In the genomic region with DNA sequence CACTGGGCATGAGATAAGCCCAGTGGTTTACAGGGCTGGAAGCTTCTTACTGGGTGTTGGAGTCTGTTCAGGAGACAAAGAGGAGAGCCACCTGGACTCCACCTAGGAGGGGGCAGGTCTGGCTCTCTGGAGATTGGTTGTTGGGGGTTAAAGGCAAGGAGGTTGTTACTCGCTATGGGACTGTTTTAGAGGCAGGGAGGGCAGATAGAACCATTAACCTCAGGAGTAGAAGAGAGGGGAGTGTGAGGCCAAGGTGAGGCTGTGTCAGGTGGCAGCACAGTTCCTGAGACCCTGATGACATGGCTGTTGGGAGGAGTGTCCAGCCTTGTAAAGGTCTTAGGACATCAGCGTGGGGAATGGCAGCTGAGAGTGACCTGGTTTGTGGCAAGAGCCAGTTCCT, we compare ENCODE assay signal across 9 mouse cellular contexts. TPM values are rescaled to one million over a fixed set of nuclear protein-coding genes. Genes with fewer than 3 reads are reported as not detected.
A peak's percentile ranks its signal among the peaks of the same experiment; 100 is the strongest.
DNase-seq lines count a peak whose midpoint lies in the region; ATAC-seq and TF ChIP-seq lines count a peak whose summit lies in the region.
"Had no signal": no experiment of that assay in that cellular context is flagged by ENCODE, and none has a peak within 500 bp of the region (broad histone marks: within the 10 kb centered on the region; RNA-seq: fewer than 3 reads in every experiment).

No protein-coding gene starts in this region.

- no peak for ATAC-seq in forebrain, embryonic 16.5 days
- ATAC-seq in liver, embryonic 16.5 days (ENCODE audit: low read depth): no peak
- ATAC-seq: Patski had no signal

- H3K79me2 ChIP-seq in MEL (ENCODE audit: control insufficient read depth, insufficient read depth, low read length, poor library complexity): peaks cover 32% of the 10 kb centered on the region

- no peak for DNase-seq in heart, embryonic 10.5 days (ENCODE audit: low spot score)
- no peak for DNase-seq in heart, postnatal 4 days
- DNase-seq in MEL (ENCODE audit: low read depth, low spot score): no peak
- no peak for DNase-seq in ovary, postnatal 36 days (ENCODE audit: low spot score)
- no peak for DNase-seq in adrenal gland, postnatal 25 days
- DNase-seq in right cerebral cortex, adult 2 months (ENCODE audit: low spot score in 2 of 2): no peak

- TF ChIP-seq CTCF in MEL (IDR thresholded peaks at IDR 0.05 in 2 of 3, conservative IDR thresholded peaks at IDR 0.05 in 1 of 3; ENCODE audit: control insufficient read depth in 1 of 3, insufficient read depth in 1 of 3, low read depth in 2 of 3, low read length in 3 of 3, poor library complexity in 1 of 3, severe bottlenecking in 1 of 3): no peak

- no peak for TF ChIP-seq POLR2A in MEL (IDR thresholded peaks at IDR 0.05; ENCODE audit: control insufficient read depth in 1 of 2, insufficient read depth in 1 of 2, low read depth in 1 of 2, low read length in 2 of 2, poor library complexity in 1 of 2)

- no peak for TF ChIP-seq EP300 in MEL (IDR thresholded peaks at IDR 0.05; ENCODE audit: low read depth in 1 of 2, low read length in 2 of 2)

- H3K36me3 ChIP-seq in heart, embryonic 10.5 days: peaks cover 47% of the 10 kb centered on the region
- peaks cover 21 to 25% of the 10 kb centered on the region in 2 experiments for H3K36me3 ChIP-seq in MEL (ENCODE audit: control insufficient read depth in 1 of 2, insufficient read depth in 2 of 2, low read length in 2 of 2)
- peaks cover 39% of the 10 kb centered on the region for H3K36me3 ChIP-seq in forebrain, embryonic 16.5 days (ENCODE audit: control insufficient read depth, insufficient read depth)
- peaks cover 42% of the 10 kb centered on the region for H3K36me3 ChIP-seq in liver, embryonic 16.5 days (ENCODE audit: control insufficient read depth, insufficient read depth)

- whole genome bisulfite sequencing in heart, embryonic 10.5 days: 69% methylated on average over 2 of the region's 2 CpGs
- 52% methylated on average over 2 of the region's 2 CpGs for WGBS in forebrain, embryonic 16.5 days
- 52% methylated on average over 2 of the region's 2 CpGs for WGBS in liver, embryonic 16.5 days (ENCODE audit: insufficient replicate concordance)

- peak overlapping the region; percentile 93 for H3K4me2 ChIP-seq in forebrain, embryonic 16.5 days (ENCODE audit: low read length)
- H3K4me2 ChIP-seq in liver, embryonic 16.5 days (ENCODE audit: low read depth, low read length): peak overlapping the region; percentile 98; the same call in 1 of the 2 replicates

- H3K27ac ChIP-seq in heart, embryonic 10.5 days: peak overlapping the region; percentile 98; the same call in 1 of the 2 replicates
- H3K27ac ChIP-seq in MEL (ENCODE audit: control insufficient read depth, low read depth, low read length): peak overlapping the region; percentile 86
- peak overlapping the region; percentile 35; the same call in 1 of the 2 replicates for H3K27ac ChIP-seq in forebrain, embryonic 16.5 days (ENCODE audit: low read length)
- peak overlapping the region; percentile 66; the same call in 1 of the 2 replicates for H3K27ac ChIP-seq in liver, embryonic 16.5 days (ENCODE audit: low read length)

- no peaks in the 10 kb centered on the region for H3K27me3 ChIP-seq in heart, embryonic 10.5 days (ENCODE audit: insufficient read depth, poor library complexity, severe bottlenecking)
- no peaks in the 10 kb centered on the region for H3K27me3 ChIP-seq in MEL (ENCODE audit: control insufficient read depth in 1 of 2, insufficient read depth in 2 of 2, low read length in 2 of 2)
- no peaks in the 10 kb centered on the region for H3K27me3 ChIP-seq in forebrain, embryonic 16.5 days (replicated peaks; ENCODE audit: control insufficient read depth, insufficient read depth, low read length)
- H3K27me3 ChIP-seq in liver, embryonic 16.5 days (ENCODE audit: control insufficient read depth, insufficient read depth, low read depth, low read length): no peaks in the 10 kb centered on the region
- H3K27me3 ChIP-seq: Patski had no signal

- H3K4me1 ChIP-seq in heart, embryonic 10.5 days: peaks cover 52% of the 10 kb centered on the region
- H3K4me1 ChIP-seq in MEL (ENCODE audit: control insufficient read depth in 1 of 2, insufficient read depth in 2 of 2, low read length in 2 of 2): peaks cover 9 to 26% of the 10 kb centered on the region in 2 experiments
- peaks cover 46% of the 10 kb centered on the region for H3K4me1 ChIP-seq in forebrain, embryonic 16.5 days (replicated peaks; ENCODE audit: control insufficient read depth, insufficient read depth, low read length)
- peaks cover 43% of the 10 kb centered on the region for H3K4me1 ChIP-seq in liver, embryonic 16.5 days (ENCODE audit: control insufficient read depth, low read depth, low read length)

- TF ChIP-seq RAD21 in MEL (IDR thresholded peaks at IDR 0.05; ENCODE audit: low read depth, low read length): no peak

- H3K9me3 ChIP-seq in heart, embryonic 10.5 days: no peaks in the 10 kb centered on the region
- no peaks in the 10 kb centered on the region for H3K9me3 ChIP-seq in MEL (replicated peaks; ENCODE audit: insufficient read depth, low read length)
- no peaks in the 10 kb centered on the region for H3K9me3 ChIP-seq in forebrain, embryonic 16.5 days (ENCODE audit: control insufficient read depth, low read length)
- H3K9me3 ChIP-seq in liver, embryonic 16.5 days (replicated peaks; ENCODE audit: control insufficient read depth, low read length): no peaks in the 10 kb centered on the region

- H3K9ac ChIP-seq in MEL (ENCODE audit: control insufficient read depth, low read depth, low read length, poor library complexity, severe bottlenecking): peak overlapping the region; percentile 80
- H3K9ac ChIP-seq in forebrain, embryonic 16.5 days (replicated peaks; ENCODE audit: low read depth, low read length): peak overlapping the region; percentile 85
- H3K9ac ChIP-seq in liver, embryonic 16.5 days (ENCODE audit: low read depth, low read length): peak overlapping the region; percentile 85

- H3K4me3 ChIP-seq in heart, embryonic 10.5 days: peak overlapping the region; percentile 89
- H3K4me3 ChIP-seq in MEL (ENCODE audit: control insufficient read depth in 1 of 2, insufficient read depth in 1 of 2, low read depth in 2 of 2, low read length in 2 of 2): peak overlapping the region; percentile 85 to 91
- H3K4me3 ChIP-seq in forebrain, embryonic 16.5 days (replicated peaks; ENCODE audit: low read length): peak overlapping the region; percentile 67
- no peak overlapping the region; the same call in 1 of the 2 replicates for H3K4me3 ChIP-seq in liver, embryonic 16.5 days (ENCODE audit: low read depth, low read length)

TF ChIP-seq in MEL, 35 proteins besides CTCF, POLR2A, EP300 and RAD21 (continues in another document):
- no peak for TF ChIP-seq TAL1 (IDR thresholded peaks at IDR 0.05; ENCODE audit: low read length)

RNA-seq across cellular contexts. Expression of gene Pafah1b3, which starts 13.6 kb away (rescaled TPM):
- 147 and 189 TPM in 2 replicates for polyA plus RNA-seq in heart, embryonic 10.5 days (2016; fragmentation: Nextera tagmentation; extraction: Ambion mirVana)
- 10 to 100 TPM; 37.5 to 38.4 TPM for total RNA-seq in heart, postnatal 4 days (2021)
- total RNA-seq in MEL (2012; rRNA removed): 85.1 and 85.6 TPM in 2 replicates
- polyA plus RNA-seq in MEL (2012; ENCODE audit: insufficient read depth in 1 of 2, insufficient read length in 2 of 2, low read depth in 1 of 2, low replicate concordance in 2 of 2, missing spikeins in 1 of 2): 100 to 1,000 TPM; 110 to 180 TPM
- polyA plus RNA-seq in forebrain, embryonic 16.5 days (2015; fragmentation: Nextera tagmentation; extraction: Ambion mirVana): 499 and 556 TPM in 2 replicates
- 25.6 and 26.2 TPM in 2 replicates for polyA plus RNA-seq in liver, embryonic 16.5 days (2015; fragmentation: Nextera tagmentation; extraction: Ambion mirVana)
- total RNA-seq in adrenal gland, postnatal 25 days (2021): 31.9 and 35.8 TPM in 2 replicates

RNA-seq across cellular contexts. Expression of gene Cic, which starts 16.7 kb away (rescaled TPM):
- 17.0 and 28.7 TPM in 2 replicates for polyA plus RNA-seq in heart, embryonic 10.5 days (2016; fragmentation: Nextera tagmentation; extraction: Ambion mirVana)
- total RNA-seq in heart, postnatal 4 days (2021): 100 to 1,000 TPM; 108 to 109 TPM
- total RNA-seq in MEL (2012; rRNA removed): 56.6 and 57.2 TPM in 2 replicates
- 100 to 1,000 TPM; 157 TPM for polyA plus RNA-seq in MEL (2012; ENCODE audit: insufficient read depth in 1 of 2, insufficient read length in 2 of 2, low read depth in 1 of 2, low replicate concordance in 2 of 2, missing spikeins in 1 of 2)
- 42.2 and 48.0 TPM in 2 replicates for polyA plus RNA-seq in forebrain, embryonic 16.5 days (2015; fragmentation: Nextera tagmentation; extraction: Ambion mirVana)
- 9.5 and 10.8 TPM in 2 replicates for polyA plus RNA-seq in liver, embryonic 16.5 days (2015; fragmentation: Nextera tagmentation; extraction: Ambion mirVana)
- 134 and 146 TPM in 2 replicates for total RNA-seq in adrenal gland, postnatal 25 days (2021)

RNA-seq across cellular contexts. Expression of gene Prr19, which starts 17.0 kb away (rescaled TPM):
- polyA plus RNA-seq in heart, embryonic 10.5 days (2016; fragmentation: Nextera tagmentation; extraction: Ambion mirVana): 0.26 and 0.65 TPM in 2 replicates
- not detected for total RNA-seq in heart, postnatal 4 days (2021)
- not detected in 2 replicates for total RNA-seq in MEL (2012; rRNA removed)
- polyA plus RNA-seq in MEL (2012; ENCODE audit: insufficient read depth in 1 of 2, insufficient read length in 2 of 2, low read depth in 1 of 2, low replicate concordance in 2 of 2, missing spikeins in 1 of 2): under 1 TPM in 1 of 2 experiments, not detected in 1; 0.11 TPM
- 1.4 and 2.2 TPM in 2 replicates for polyA plus RNA-seq in forebrain, embryonic 16.5 days (2015; fragmentation: Nextera tagmentation; extraction: Ambion mirVana)
- 0.09 TPM in 1 of 2 replicates, not detected in the other for polyA plus RNA-seq in liver, embryonic 16.5 days (2015; fragmentation: Nextera tagmentation; extraction: Ambion mirVana)
- total RNA-seq in adrenal gland, postnatal 25 days (2021): not detected in 2 replicates

RNA-seq across cellular contexts. Expression of gene Tmem145, which starts 21.7 kb away (rescaled TPM):
- polyA plus RNA-seq in heart, embryonic 10.5 days (2016; fragmentation: Nextera tagmentation; extraction: Ambion mirVana): 0.09 and 0.63 TPM in 2 replicates
- not detected for total RNA-seq in heart, postnatal 4 days (2021)
- total RNA-seq in MEL (2012; rRNA removed): not detected in 2 replicates
- polyA plus RNA-seq in MEL (2012; ENCODE audit: insufficient read depth in 1 of 2, insufficient read length in 2 of 2, low read depth in 1 of 2, low replicate concordance in 2 of 2, missing spikeins in 1 of 2): not detected
- polyA plus RNA-seq in forebrain, embryonic 16.5 days (2015; fragmentation: Nextera tagmentation; extraction: Ambion mirVana): 24.5 and 41.2 TPM in 2 replicates
- 0.07 TPM in 1 of 2 replicates, not detected in the other for polyA plus RNA-seq in liver, embryonic 16.5 days (2015; fragmentation: Nextera tagmentation; extraction: Ambion mirVana)
- 1.6 and 3.7 TPM in 2 replicates for total RNA-seq in adrenal gland, postnatal 25 days (2021)

RNA-seq across cellular contexts. Expression of gene Megf8, which starts 32.8 kb away (rescaled TPM):
- polyA plus RNA-seq in heart, embryonic 10.5 days (2016; fragmentation: Nextera tagmentation; extraction: Ambion mirVana): 10.4 and 11.2 TPM in 2 replicates
- 10 to 100 TPM; 26.2 to 29.3 TPM for total RNA-seq in heart, postnatal 4 days (2021)
- total RNA-seq in MEL (2012; rRNA removed): 12.7 and 13.1 TPM in 2 replicates
- 10 to 100 TPM in 1 of 2 experiments, not detected in 1; 22.0 TPM for polyA plus RNA-seq in MEL (2012; ENCODE audit: insufficient read depth in 1 of 2, insufficient read length in 2 of 2, low read depth in 1 of 2, low replicate concordance in 2 of 2, missing spikeins in 1 of 2)
- polyA plus RNA-seq in forebrain, embryonic 16.5 days (2015; fragmentation: Nextera tagmentation; extraction: Ambion mirVana): 22.6 and 25.0 TPM in 2 replicates
- 0.78 and 0.90 TPM in 2 replicates for polyA plus RNA-seq in liver, embryonic 16.5 days (2015; fragmentation: Nextera tagmentation; extraction: Ambion mirVana)
- total RNA-seq in adrenal gland, postnatal 25 days (2021): 56.9 and 77.1 TPM in 2 replicates

Comparison
In these comparisons a context has a peak if more than half of its experiments do, and no peak if none do; other contexts are left out.
1. H3K27ac ChIP-seq: peak in every context shown above with its lines; median percentile 98 in heart, embryonic 10.5 days; 86 in MEL; 66 in liver, embryonic 16.5 days; 35 in forebrain, embryonic 16.5 days.